Mouse (Mus musculus) adipose tissue, adult 10 weeks (tissue): Measurements from ENCODE around the gene Prkci. TPM values are rescaled to one million over a fixed set of nuclear protein-coding genes. Genes with fewer than 3 reads are reported as not detected.

Experiments used
- polyA plus RNA-seq: library from polyadenylated mRNA; stranded (reverse); fragments of 350-450 nt; fragmentation: Illumina TruSeq; extraction: RNeasy Lipid Tissue Mini Kit (QIAGEN cat#74804); gene quantifications from one replicate; pipeline ENCODE4 v1.2.3, GENCODE M21; 2014; ENCODE audit warnings: low read depth, low replicate concordance

Gene Prkci
- 31.6 TPM for polyA plus RNA-seq

DNA sequence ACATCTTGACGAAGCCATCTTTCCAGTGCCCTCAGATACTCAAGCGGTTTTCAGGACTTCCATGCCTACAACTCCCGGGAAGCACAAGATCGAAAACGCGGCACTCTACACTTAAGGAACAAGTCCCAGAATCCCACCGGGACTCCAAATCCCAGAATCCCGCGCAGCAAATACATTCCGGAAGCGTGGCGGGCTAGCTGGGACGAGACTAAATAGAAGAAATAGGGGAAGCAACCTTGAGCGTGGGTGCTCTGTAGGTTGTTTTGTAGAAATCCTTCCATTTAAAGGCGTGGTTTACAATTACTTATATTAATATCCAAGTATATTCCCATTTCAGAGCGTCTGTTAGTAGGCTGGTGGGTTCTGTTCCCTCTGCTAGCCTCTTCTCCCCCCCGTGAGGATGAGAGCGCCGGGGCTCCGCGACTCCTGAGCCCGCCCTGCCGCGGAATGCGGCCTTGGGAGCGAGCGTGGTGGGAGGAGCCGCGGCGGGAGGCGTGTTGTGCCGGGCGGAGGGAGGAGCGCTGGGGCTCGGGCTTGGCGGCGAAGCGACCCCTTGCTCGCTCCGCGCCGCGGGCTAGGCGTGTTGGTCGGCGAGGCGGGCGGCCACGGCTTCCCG, at the start of gene Prkci:
Prkci (plus strand) TSS at position 465 of the 616 bp plus-strand sequence.

DNA sequence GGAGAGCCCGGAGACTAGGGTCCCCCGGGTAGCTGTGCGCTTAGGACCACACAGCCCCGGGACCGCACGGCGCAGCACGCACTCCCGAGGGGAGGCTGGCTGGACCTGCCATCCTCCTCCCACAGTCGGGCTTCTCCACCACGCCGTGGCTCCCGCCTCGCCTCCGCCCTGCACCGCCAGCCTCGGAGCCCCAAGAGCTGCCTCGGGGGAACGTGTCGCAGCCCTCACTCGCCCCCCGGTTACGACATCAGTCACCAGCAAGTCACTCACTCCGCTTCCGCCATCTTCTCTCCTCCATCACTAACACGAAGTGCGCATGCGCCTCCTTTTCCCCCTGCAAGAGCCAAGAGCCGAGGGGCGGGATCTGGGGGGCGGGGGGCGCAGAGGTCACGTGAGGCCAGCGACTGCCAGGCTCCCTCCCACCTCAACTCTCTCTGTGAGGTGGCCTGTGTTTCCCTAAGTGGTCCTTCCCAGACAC, 26.4 kb upstream of the Prkci start, which contains the start of gene Phc3:
Phc3 (minus strand) TSS at position 312 of the 478 bp plus-strand sequence.

DNA sequence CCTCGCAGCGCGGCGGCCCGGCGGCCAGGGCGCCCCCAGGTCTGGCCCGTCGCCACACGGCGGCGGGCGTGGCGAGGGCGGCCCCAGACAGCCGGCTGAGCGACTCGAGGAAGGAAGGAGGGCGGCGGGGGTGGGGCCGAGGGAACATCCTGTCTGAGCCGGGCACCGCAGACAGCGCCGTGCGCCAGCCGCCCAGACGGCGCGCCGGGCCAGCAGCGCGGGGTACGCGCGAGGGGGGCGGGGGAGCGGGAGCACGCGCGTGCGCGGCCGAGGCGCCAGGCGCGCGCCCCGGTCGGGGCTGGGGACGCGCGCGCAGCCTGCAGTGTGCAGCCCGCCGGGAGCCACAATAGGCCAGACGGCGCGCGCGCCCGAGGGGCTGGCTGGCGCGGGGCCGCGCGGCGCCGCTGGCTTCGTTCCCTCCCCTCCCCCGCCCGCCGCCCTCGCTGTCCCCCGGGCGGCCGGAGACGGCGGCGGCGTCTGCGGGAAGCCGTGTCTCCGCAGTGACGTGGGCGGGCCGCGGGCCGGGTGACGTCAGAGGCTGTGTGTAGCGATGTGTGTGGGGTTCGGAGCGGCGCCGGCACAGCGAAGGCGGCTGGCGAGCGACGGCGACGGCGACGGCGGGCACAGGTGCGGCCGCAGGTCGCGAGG, 99.1 kb downstream of the Prkci start, which contains the start of gene Skil:
Skil (plus strand) TSS at position 528 of the 648 bp plus-strand sequence.

Other genes with a start within 250 kb of the Prkci start
- gene Samd7, start 249.5 kb upstream of the Prkci start, polyA plus RNA-seq, result 0.12 TPM
- 75.7 TPM for gene Sec62, start 202.9 kb upstream of the Prkci start, polyA plus RNA-seq
- 14.0 TPM for gene Gpr160, start 139.8 kb upstream of the Prkci start, polyA plus RNA-seq
- 20.8 TPM for gene Phc3, start 26.3 kb upstream of the Prkci start, polyA plus RNA-seq
- 26.3 TPM for gene Skil, start 99.3 kb downstream of the Prkci start, polyA plus RNA-seq
- 21.7 TPM for gene Cldn11, start 154.2 kb downstream of the Prkci start, polyA plus RNA-seq